Mouse (Mus musculus) C2C12 (cell line): ENCODE measurements around the gene Cphx3.
"Not testable (repeated sequence)": the region's sequence is repeated elsewhere in the genome, so short reads cannot be mapped to it uniquely, and the experiment has no call there.

Experiments
- CEBPB ChIP-seq: IDR thresholded peaks from one replicate; pipeline ENCODE4 v1.6.1; 2011; ENCODE audit warnings: low read depth, mild to moderate bottlenecking, control low read depth, moderate library complexity
- CTCF ChIP-seq: IDR thresholded peaks from one replicate; pipeline ENCODE4 v1.5.1; 2011; ENCODE audit not compliant: control insufficient read depth, insufficient read depth, insufficient read length
- FOSL1 ChIP-seq: IDR thresholded peaks from one replicate; pipeline ENCODE4 v1.8.0; 2011; ENCODE audit warnings: mild to moderate bottlenecking, low read length; ENCODE audit not compliant: poor library complexity, insufficient read depth, severe bottlenecking
- MAX ChIP-seq: IDR thresholded peaks from one replicate; pipeline ENCODE4 v1.6.1; 2011; ENCODE audit warnings: mild to moderate bottlenecking, control low read depth
- MYOD1 ChIP-seq: IDR thresholded peaks from one replicate; pipeline ENCODE4 v1.6.1; 2011; ENCODE audit warnings: low read depth; ENCODE audit not compliant: control insufficient read depth, insufficient read length
- MYOG ChIP-seq: IDR thresholded peaks from one replicate; pipeline ENCODE4 v1.6.1; 2011; ENCODE audit not compliant: control insufficient read depth, insufficient read length; ENCODE audit errors: extremely low read depth
- USF1 ChIP-seq: IDR thresholded peaks from one replicate; pipeline ENCODE4 v1.6.1; 2011; ENCODE audit warnings: low read depth, mild to moderate bottlenecking, control low read depth, moderate library complexity

- not testable (repeated sequence) for TF ChIP-seq MYOG, CTCF, CEBPB, FOSL1, MAX, MYOD1, USF1
Observed at GRCm38 (mm10) chr14:26119095-26119494, 37.0 kb downstream of the Cphx3 start.
